Mouse (Mus musculus): Measurements from ENCODE around the gene Gm47995. TPM values are rescaled to one million over a fixed set of nuclear protein-coding genes. Genes with fewer than 3 reads are reported as not detected.

Gm47995 gene
- polyA plus RNA-seq, 1 experiment = not detected

GRCm38 (mm10) chr1:151214862-151215261, 16.6 kb downstream of the Gm47995 start:
- no peak for DNase-seq
- no peak overlapping the region for H3K4me3 ChIP-seq (replicated peaks; ENCODE audit: extremely low read depth, low read depth, low read length)
- 57% methylated on average over 2 of the region's 2 CpGs for WGBS
- H3K4me1 ChIP-seq (ENCODE audit: control insufficient read depth, insufficient read depth, low read length) = no peaks in the 10 kb centered on the region
- no peak for TF ChIP-seq POLR2A (IDR thresholded peaks at IDR 0.05; ENCODE audit: borderline replicate concordance, extremely low read depth, low read depth, low read length)
- no peak for TF ChIP-seq CTCF (IDR thresholded peaks at IDR 0.05; ENCODE audit: insufficient read depth, low read length)

GRCm38 (mm10) chr1:151215985-151216384, 17.7 kb downstream of the Gm47995 start:
- no peak for DNase-seq
- WGBS = 52% methylated on average over 1 of the region's 1 CpGs
- no peak for TF ChIP-seq POLR2A (IDR thresholded peaks at IDR 0.05; ENCODE audit: borderline replicate concordance, extremely low read depth, low read depth, low read length)
- no peak for TF ChIP-seq CTCF (IDR thresholded peaks at IDR 0.05; ENCODE audit: insufficient read depth, low read length)
- no peak overlapping the region for H3K4me3 ChIP-seq (replicated peaks; ENCODE audit: extremely low read depth, low read depth, low read length)
- no peaks in the 10 kb centered on the region for H3K4me1 ChIP-seq (ENCODE audit: control insufficient read depth, insufficient read depth, low read length)

GRCm38 (mm10) chr1:151216417-151216816, 18.2 kb downstream of the Gm47995 start:
- Histone ChIP-seq H3K4me3 (replicated peaks; ENCODE audit: extremely low read depth, low read depth, low read length) (no peak overlapping the region), H3K4me1 (ENCODE audit: control insufficient read depth, insufficient read depth, low read length) (no peaks in the 10 kb centered on the region)
- no peak for DNase-seq
- WGBS = 76% methylated on average over 3 of the region's 3 CpGs
- TF ChIP-seq CTCF (IDR thresholded peaks at IDR 0.05; ENCODE audit: insufficient read depth, low read length) (no peak), POLR2A (IDR thresholded peaks at IDR 0.05; ENCODE audit: borderline replicate concordance, extremely low read depth, low read depth, low read length) (no peak)

- Histone ChIP-seq H3K4me1 (ENCODE audit: control insufficient read depth, insufficient read depth, low read length) (no peaks in the 10 kb centered on the region), H3K4me3 (replicated peaks; ENCODE audit: extremely low read depth, low read depth, low read length) (no peak overlapping the region)
- DNase-seq = no peak
- no peak for TF ChIP-seq POLR2A (IDR thresholded peaks at IDR 0.05; ENCODE audit: borderline replicate concordance, extremely low read depth, low read depth, low read length)
- TF ChIP-seq CTCF (IDR thresholded peaks at IDR 0.05; ENCODE audit: insufficient read depth, low read length) = no peak
- WGBS = 90% methylated on average over 5 of the region's 5 CpGs
Measured at GRCm38 (mm10) chr1:151219045-151219444, 20.8 kb downstream of the Gm47995 start.

- no peak overlapping the region for H3K4me3 ChIP-seq (replicated peaks; ENCODE audit: extremely low read depth, low read depth, low read length)
- TF ChIP-seq POLR2A (IDR thresholded peaks at IDR 0.05; ENCODE audit: borderline replicate concordance, extremely low read depth, low read depth, low read length) (no peak), CTCF (IDR thresholded peaks at IDR 0.05; ENCODE audit: insufficient read depth, low read length) (no peak)
- no peak for DNase-seq
- H3K4me1 ChIP-seq (ENCODE audit: control insufficient read depth, insufficient read depth, low read length) = no peaks in the 10 kb centered on the region
- WGBS = 81% methylated on average over 7 of the region's 7 CpGs
Measured at GRCm38 (mm10) chr1:151220098-151220497, 21.9 kb downstream of the Gm47995 start.

- TF ChIP-seq CTCF (IDR thresholded peaks at IDR 0.05; ENCODE audit: insufficient read depth, low read length) = no peak
- TF ChIP-seq POLR2A (IDR thresholded peaks at IDR 0.05; ENCODE audit: borderline replicate concordance, extremely low read depth, low read depth, low read length) = no peak
- 87% methylated on average over 10 of the region's 10 CpGs for WGBS
- H3K4me1 ChIP-seq (ENCODE audit: control insufficient read depth, insufficient read depth, low read length) = no peaks in the 10 kb centered on the region
- DNase-seq = no peak
- no peak overlapping the region for H3K4me3 ChIP-seq (replicated peaks; ENCODE audit: extremely low read depth, low read depth, low read length)
Measured at GRCm38 (mm10) chr1:151222561-151223267, 24.5 kb downstream of the Gm47995 start.

GRCm38 (mm10) chr1:151223377-151223776, 25.1 kb downstream of the Gm47995 start:
- whole genome bisulfite sequencing = 64% methylated on average over 1 of the region's 1 CpGs

GRCm38 (mm10) chr1:151224536-151224935, 26.3 kb downstream of the Gm47995 start:
- H3K4me3 ChIP-seq (replicated peaks; ENCODE audit: extremely low read depth, low read depth, low read length) = no peak overlapping the region
- no peaks in the 10 kb centered on the region for H3K4me1 ChIP-seq (ENCODE audit: control insufficient read depth, insufficient read depth, low read length)
- DNase-seq = no peak
- TF ChIP-seq CTCF (IDR thresholded peaks at IDR 0.05; ENCODE audit: insufficient read depth, low read length) = no peak
- TF ChIP-seq POLR2A (IDR thresholded peaks at IDR 0.05; ENCODE audit: borderline replicate concordance, extremely low read depth, low read depth, low read length) = no peak
- 89% methylated on average over 1 of the region's 1 CpGs for WGBS

More at GRCm38 (mm10) chr1:151223377-151223776, 25.1 kb downstream of the Gm47995 start:
- TF ChIP-seq CTCF (IDR thresholded peaks at IDR 0.05; ENCODE audit: insufficient read depth, low read length) = no peak
- no peak for TF ChIP-seq POLR2A (IDR thresholded peaks at IDR 0.05; ENCODE audit: borderline replicate concordance, extremely low read depth, low read depth, low read length)
- DNase-seq = no peak
- H3K4me3 ChIP-seq (replicated peaks; ENCODE audit: extremely low read depth, low read depth, low read length) = no peak overlapping the region
- H3K4me1 ChIP-seq (ENCODE audit: control insufficient read depth, insufficient read depth, low read length) = no peaks in the 10 kb centered on the region

- Histone ChIP-seq H3K4me3 (replicated peaks; ENCODE audit: extremely low read depth, low read depth, low read length) (no peak overlapping the region), H3K4me1 (ENCODE audit: control insufficient read depth, insufficient read depth, low read length) (no peaks in the 10 kb centered on the region)
- no peak for DNase-seq
- TF ChIP-seq POLR2A (IDR thresholded peaks at IDR 0.05; ENCODE audit: borderline replicate concordance, extremely low read depth, low read depth, low read length) = no peak
- TF ChIP-seq CTCF (IDR thresholded peaks at IDR 0.05; ENCODE audit: insufficient read depth, low read length) = no peak
- WGBS = 71% methylated on average over 8 of the region's 8 CpGs
Measured at GRCm38 (mm10) chr1:151227506-151227905, 29.3 kb downstream of the Gm47995 start.

GRCm38 (mm10) chr1:151228320-151228989, 30.2 kb downstream of the Gm47995 start:
- TF ChIP-seq POLR2A (IDR thresholded peaks at IDR 0.05; ENCODE audit: borderline replicate concordance, extremely low read depth, low read depth, low read length) = no peak
- no peak for TF ChIP-seq CTCF (IDR thresholded peaks at IDR 0.05; ENCODE audit: insufficient read depth, low read length)
- Histone ChIP-seq H3K4me1 (ENCODE audit: control insufficient read depth, insufficient read depth, low read length) (no peaks in the 10 kb centered on the region), H3K4me3 (replicated peaks; ENCODE audit: extremely low read depth, low read depth, low read length) (no peak overlapping the region)
- no peak for DNase-seq
- WGBS = 68% methylated on average over 1 of the region's 1 CpGs
